Mouse (Mus musculus) neural tube, embryonic 14.5 days (tissue): ENCODE measurements around the gene Slc8a1. TPM values are rescaled to one million over a fixed set of nuclear protein-coding genes. Genes with fewer than 3 reads are reported as not detected.
A peak's percentile ranks its signal among the peaks of the same experiment; 100 is the strongest.

Experiments
- ATAC-seq: fragments of 200-750 bp; cut with Nextera tagmentation; 2 replicates; pipeline ENCODE4 v1.8.0; 2017; ENCODE audit warnings: low read depth, mild to moderate bottlenecking, moderate TSS enrichment, moderate library complexity
- H3K27ac ChIP-seq: fragments of 300-500 bp; sonication (generic); 2 replicates; pipeline ENCODE4 v1.5.1; 2014; ENCODE audit warnings: low read depth, mild to moderate bottlenecking, control low read depth, low read length, moderate library complexity, mixed read lengths
- H3K27me3 ChIP-seq: fragments of 300-500 bp; sonication (generic); 2 replicates; pipeline ENCODE4 v1.6.1; 2014; ENCODE audit warnings: low read length; ENCODE audit not compliant: control insufficient read depth, insufficient read depth
- H3K36me3 ChIP-seq: fragments of 300-500 bp; sonication (generic); 2 replicates; pipeline ENCODE4 v1.6.1; 2014; ENCODE audit warnings: low read length, mixed read lengths; ENCODE audit not compliant: control insufficient read depth, insufficient read depth
- H3K4me1 ChIP-seq: fragments of 300-500 bp; sonication (generic); 2 replicates; pipeline ENCODE4 v1.6.1; 2014; ENCODE audit warnings: low read length; ENCODE audit not compliant: control insufficient read depth, insufficient read depth
- H3K4me2 ChIP-seq: fragments of 300-500 bp; sonication (generic); 2 replicates; pipeline ENCODE4 v1.6.1; 2014; ENCODE audit warnings: mild to moderate bottlenecking, low read depth, low read length, control low read depth
- H3K4me3 ChIP-seq: fragments of 300-500 bp; sonication (generic); 2 replicates; pipeline ENCODE4 v1.5.1; 2014; ENCODE audit warnings: low read depth, low read length, control low read depth, mixed read lengths
- H3K9ac ChIP-seq: fragments of 300-500 bp; sonication (generic); replicated peaks from 2 replicates; pipeline ENCODE4 v1.6.1; 2014; ENCODE audit warnings: low read depth, mild to moderate bottlenecking, control low read depth, low read length, mixed read lengths
- H3K9me3 ChIP-seq: fragments of 300-500 bp; sonication (generic); 2 replicates; pipeline ENCODE4 v1.6.1; 2016; ENCODE audit warnings: low read length; ENCODE audit not compliant: control insufficient read depth
- WGBS: fragments of 180-500 bp; shearing (Covaris S2); extraction: QIAGEN DNeasy Blood & Tissue Kit; methylation state at CpG from one replicate; pipeline ENCODE4 v1.1.7; 2014; 5-methylcytosine and 5-hydroxymethylcytosine counted together
- polyA plus RNA-seq: library from polyadenylated mRNA; unstranded; fragments of >200 nt; fragmentation: Nextera tagmentation; extraction: Ambion mirVana; gene quantifications from 2 replicates; pipeline ENCODE4 v1.2.1, GENCODE M21; 2014

The Slc8a1 gene
- polyA plus RNA-seq, 1 experiment from 2014 or later = 62.6 TPM

DNA sequence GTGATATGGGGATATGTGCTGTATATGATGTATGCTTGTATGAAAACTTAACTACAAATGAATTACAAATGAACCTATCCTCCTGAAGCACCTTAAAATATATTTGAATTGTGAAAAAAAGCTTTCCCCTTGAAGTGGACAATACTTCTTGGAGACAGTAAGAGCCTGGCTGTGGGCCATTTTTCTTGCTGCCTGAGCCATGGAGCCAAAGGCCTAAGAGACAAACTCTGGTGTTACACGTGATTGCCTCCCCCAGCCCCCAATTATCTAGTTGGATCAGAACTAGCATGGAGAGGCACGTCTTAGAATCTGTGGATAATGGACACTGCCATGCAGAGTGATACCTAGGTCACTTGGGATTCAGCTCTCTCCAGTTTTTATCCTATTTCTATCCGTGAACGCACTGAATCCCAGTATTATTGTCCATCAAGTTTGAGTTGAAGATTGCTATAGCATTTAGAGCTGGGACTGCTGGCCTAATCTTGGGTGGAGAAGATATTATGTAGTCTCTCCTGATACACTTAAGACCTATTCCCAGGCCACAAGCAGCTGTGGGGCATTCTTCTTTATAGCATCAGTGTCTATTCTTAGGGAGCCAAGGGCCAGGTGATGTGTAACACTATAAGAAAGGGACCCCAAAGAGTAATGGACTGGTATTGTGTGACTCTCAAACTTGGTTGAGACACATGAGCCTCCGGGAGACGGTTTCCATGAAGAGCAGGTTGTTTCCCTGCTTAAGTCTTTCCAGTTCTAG, 321.6 kb downstream of the Slc8a1 start:
- whole genome bisulfite sequencing = 89% methylated on average over 6 of the region's 6 CpGs

DNA sequence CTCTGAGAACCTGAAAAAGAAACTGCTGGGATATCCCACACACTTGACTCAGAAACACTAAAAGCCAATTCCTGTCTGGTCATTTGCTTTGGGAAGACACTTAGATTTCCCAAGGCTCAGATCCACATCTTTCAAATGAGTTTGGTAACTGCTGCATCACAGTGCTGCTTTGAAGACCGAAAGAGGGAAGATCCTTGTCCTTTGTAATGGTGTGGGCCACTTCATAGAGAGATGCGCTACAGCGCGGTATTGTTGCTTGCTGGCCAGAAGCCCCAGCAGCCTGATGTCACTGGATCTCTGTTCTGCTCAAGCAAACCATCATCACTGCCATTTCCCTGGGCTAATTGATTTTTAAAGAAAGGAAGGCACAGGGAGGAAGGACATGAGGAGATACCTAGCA, 325.4 kb downstream of the Slc8a1 start:
- 94% methylated on average over 4 of the region's 4 CpGs for WGBS
- ATAC-seq = no peak
- H3K9ac ChIP-seq = no peak overlapping the region

More for the DNA sequence above, 321.6 kb downstream of the Slc8a1 start:
- Histone ChIP-seq H3K9me3 (no peaks in the 10 kb centered on the region), H3K9ac (no peak overlapping the region), H3K27me3 (no peaks in the 10 kb centered on the region), H3K27ac (no peak overlapping the region), H3K4me1 (no peaks in the 10 kb centered on the region; the same call in 1 of the 2 replicates), H3K4me2 (no peak overlapping the region), H3K36me3 (no peaks in the 10 kb centered on the region), H3K4me3 (no peak overlapping the region)
- no peak for ATAC-seq

DNA sequence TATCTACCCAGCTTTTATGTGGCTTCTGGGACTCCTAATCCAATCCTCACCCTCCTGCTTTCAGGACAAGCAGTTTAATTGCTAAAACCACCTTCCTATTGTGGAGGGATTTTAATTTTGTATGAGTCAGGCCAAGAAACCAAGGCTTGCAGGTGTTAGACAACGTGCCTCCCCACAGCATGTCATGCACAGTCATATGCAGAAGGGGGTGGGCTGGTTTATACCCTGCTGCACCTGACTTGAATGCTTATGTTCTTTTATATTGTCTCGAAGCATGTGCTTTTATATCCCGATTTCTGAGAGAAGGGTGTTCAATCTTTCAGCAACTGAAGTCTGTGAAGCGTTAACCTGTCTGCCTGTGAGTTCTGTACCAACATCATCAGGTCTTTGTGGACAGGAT, 334.0 kb downstream of the Slc8a1 start:
- WGBS = 34% methylated on average over 4 of the region's 4 CpGs
- H3K4me2 ChIP-seq = no peak overlapping the region
- peaks cover 14% of the 10 kb centered on the region for H3K4me1 ChIP-seq
- H3K27me3 ChIP-seq = no peaks in the 10 kb centered on the region
- peak; percentile 66; the same call in 1 of the 2 replicates for ATAC-seq
- peaks cover 9% of the 10 kb centered on the region; the same call in 1 of the 2 replicates for H3K36me3 ChIP-seq
- no peak overlapping the region for H3K4me3 ChIP-seq
- H3K9ac ChIP-seq = no peak overlapping the region
- H3K9me3 ChIP-seq = no peaks in the 10 kb centered on the region
- H3K27ac ChIP-seq = peak overlapping the region; percentile 57; the same call in 1 of the 2 replicates

More for the DNA sequence above, 325.4 kb downstream of the Slc8a1 start:
- Histone ChIP-seq H3K27ac (no peak overlapping the region), H3K9me3 (no peaks in the 10 kb centered on the region), H3K4me2 (no peak overlapping the region), H3K4me1 (no peaks in the 10 kb centered on the region), H3K4me3 (no peak overlapping the region), H3K36me3 (0 out of 2 replicates have a peak, but pooled peaks cover 5% of the 10 kb centered on the region), H3K27me3 (no peaks in the 10 kb centered on the region)

DNA sequence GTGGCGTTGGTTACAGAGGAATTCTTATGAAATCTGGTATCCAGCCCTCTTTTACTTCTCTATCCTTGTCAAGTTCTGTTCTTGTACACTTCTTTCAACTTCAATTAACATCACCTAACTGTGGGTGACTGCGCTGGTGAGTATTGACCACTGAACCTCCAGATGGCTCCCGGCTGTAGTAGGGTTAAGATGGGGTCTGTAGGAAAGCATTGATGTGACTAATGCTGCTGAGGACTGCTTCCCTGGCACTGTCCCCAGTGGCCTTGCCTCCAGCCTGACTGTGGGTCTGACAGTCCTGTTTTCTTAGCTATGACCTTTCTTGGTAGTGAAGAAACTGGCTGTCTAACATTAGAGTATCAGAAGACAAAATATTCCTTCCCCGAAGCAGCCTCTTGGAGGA, 335.1 kb downstream of the Slc8a1 start:
- no peak overlapping the region for H3K27ac ChIP-seq
- H3K4me2 ChIP-seq = no peak overlapping the region
- no peak overlapping the region for H3K9ac ChIP-seq
- H3K36me3 ChIP-seq = peaks cover 8% of the 10 kb centered on the region; the same call in 1 of the 2 replicates
- H3K4me3 ChIP-seq = no peak overlapping the region
- peaks cover 14% of the 10 kb centered on the region for H3K4me1 ChIP-seq
- ATAC-seq = no peak
- H3K9me3 ChIP-seq = no peaks in the 10 kb centered on the region
- 90% methylated on average over 4 of the region's 4 CpGs for WGBS
- H3K27me3 ChIP-seq = no peaks in the 10 kb centered on the region

DNA sequence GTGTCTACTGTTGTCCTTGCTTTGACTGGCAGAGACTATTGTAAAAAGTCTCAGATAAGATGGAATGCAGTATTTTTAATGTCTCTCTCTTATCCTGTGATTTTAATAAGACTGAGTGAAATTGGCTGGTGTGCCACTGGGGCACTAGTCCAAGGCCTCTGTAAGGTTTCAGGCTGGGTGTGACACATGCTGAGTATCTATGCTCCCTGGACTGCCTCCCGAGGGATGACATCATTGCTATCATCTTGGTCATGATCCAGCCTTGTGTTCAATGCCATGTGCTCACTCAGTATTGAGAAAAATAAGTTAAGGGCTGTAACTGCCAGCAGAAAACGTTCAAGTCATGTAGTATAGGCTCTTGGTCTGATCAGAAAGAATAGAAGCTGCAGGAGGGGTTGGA, 335.5 kb downstream of the Slc8a1 start:
- no peak overlapping the region for H3K9ac ChIP-seq
- peak; percentile 33; the same call in 1 of the 2 replicates for ATAC-seq
- H3K4me2 ChIP-seq = no peak overlapping the region
- no peaks in the 10 kb centered on the region for H3K27me3 ChIP-seq
- peaks cover 4% of the 10 kb centered on the region; the same call in 1 of the 2 replicates for H3K36me3 ChIP-seq
- no peak overlapping the region for H3K27ac ChIP-seq
- H3K4me1 ChIP-seq = peaks cover 14% of the 10 kb centered on the region
- 58% methylated on average over 2 of the region's 2 CpGs for WGBS
- no peak overlapping the region for H3K4me3 ChIP-seq
- H3K9me3 ChIP-seq = no peaks in the 10 kb centered on the region

DNA sequence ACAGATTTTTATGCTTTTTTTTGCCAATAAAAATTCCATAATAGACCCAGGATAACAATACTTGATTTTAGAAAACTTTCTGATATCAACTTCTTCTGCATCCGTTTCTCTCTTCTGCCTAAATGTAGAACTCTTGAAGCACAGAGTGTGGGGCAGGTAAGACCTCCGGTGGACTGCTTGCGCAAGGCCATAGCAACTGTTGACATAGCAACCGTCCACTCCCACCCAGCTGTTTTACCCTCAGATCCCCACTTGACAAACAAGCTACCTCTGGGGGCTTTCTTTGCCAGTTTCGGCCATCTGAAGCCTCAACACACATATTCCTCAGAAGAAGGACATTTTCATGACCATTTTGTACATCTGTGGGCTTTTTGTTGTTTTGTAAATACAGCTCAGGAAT, 337.8 kb downstream of the Slc8a1 start:
- Histone ChIP-seq H3K9me3 (no peaks in the 10 kb centered on the region), H3K27me3 (no peaks in the 10 kb centered on the region), H3K4me2 (no peak overlapping the region), H3K4me1 (peaks cover 14% of the 10 kb centered on the region), H3K9ac (no peak overlapping the region), H3K27ac (0 out of 2 replicates have a peak overlapping the region, but pooled peaks have one; percentile 35), H3K4me3 (no peak overlapping the region), H3K36me3 (no peaks in the 10 kb centered on the region)
- WGBS = 45% methylated on average over 5 of the region's 5 CpGs
- ATAC-seq = no peak

DNA sequence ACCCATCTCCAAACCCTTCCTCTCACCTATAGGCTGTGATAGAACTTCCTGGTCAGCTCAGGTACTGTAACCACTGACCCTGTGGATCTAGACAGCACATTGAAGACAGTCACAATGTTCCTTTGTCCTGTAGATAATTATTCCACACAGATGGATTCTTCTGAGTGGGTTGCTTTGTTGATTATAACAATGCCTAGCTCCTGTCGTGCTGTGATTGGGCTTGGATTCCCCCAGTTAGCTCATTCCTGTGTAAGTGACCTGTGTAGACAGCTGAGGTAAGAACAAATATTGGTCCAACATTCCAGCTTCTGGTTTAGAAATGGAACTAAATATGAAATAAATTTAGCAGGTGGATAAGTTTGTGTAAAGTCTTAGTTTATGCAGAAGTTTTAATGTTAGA, 340.7 kb downstream of the Slc8a1 start:
- H3K9me3 ChIP-seq = no peaks in the 10 kb centered on the region
- H3K4me2 ChIP-seq = no peak overlapping the region
- H3K36me3 ChIP-seq = no peaks in the 10 kb centered on the region
- 50% methylated on average over 1 of the region's 1 CpGs for WGBS
- 0 out of 2 replicates have a peak, but pooled peaks cover 2% of the 10 kb centered on the region for H3K4me1 ChIP-seq
- H3K27ac ChIP-seq = no peak overlapping the region
- no peaks in the 10 kb centered on the region for H3K27me3 ChIP-seq
- H3K9ac ChIP-seq = no peak overlapping the region
- no peak for ATAC-seq
- H3K4me3 ChIP-seq = no peak overlapping the region

DNA sequence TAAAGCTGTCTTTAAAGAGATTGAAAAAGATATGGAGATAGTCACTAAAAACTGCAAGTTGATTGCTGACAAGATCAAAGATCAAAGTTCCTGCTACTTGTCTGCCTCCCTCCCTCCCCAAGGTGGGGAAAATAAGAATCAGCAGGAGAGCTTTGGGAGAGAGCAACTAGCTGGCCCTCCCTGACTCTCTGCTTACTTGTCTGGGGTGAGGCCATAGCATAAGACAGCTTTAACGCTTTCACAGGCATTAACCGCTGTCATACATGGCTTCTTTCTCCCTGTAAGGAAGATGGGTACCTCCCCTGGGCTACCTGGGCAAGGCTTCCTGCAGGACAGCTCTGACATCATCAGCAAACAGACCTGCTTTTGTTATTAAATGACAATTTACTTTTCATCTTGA, 344.1 kb downstream of the Slc8a1 start:
- H3K36me3 ChIP-seq = no peaks in the 10 kb centered on the region
- 23% methylated on average over 2 of the region's 2 CpGs for WGBS
- no peak overlapping the region for H3K4me3 ChIP-seq
- no peak overlapping the region for H3K4me2 ChIP-seq
- H3K27me3 ChIP-seq = no peaks in the 10 kb centered on the region
- no peak overlapping the region for H3K27ac ChIP-seq
- H3K4me1 ChIP-seq = no peaks in the 10 kb centered on the region
- no peak overlapping the region for H3K9ac ChIP-seq
- ATAC-seq = no peak
- no peaks in the 10 kb centered on the region for H3K9me3 ChIP-seq

DNA sequence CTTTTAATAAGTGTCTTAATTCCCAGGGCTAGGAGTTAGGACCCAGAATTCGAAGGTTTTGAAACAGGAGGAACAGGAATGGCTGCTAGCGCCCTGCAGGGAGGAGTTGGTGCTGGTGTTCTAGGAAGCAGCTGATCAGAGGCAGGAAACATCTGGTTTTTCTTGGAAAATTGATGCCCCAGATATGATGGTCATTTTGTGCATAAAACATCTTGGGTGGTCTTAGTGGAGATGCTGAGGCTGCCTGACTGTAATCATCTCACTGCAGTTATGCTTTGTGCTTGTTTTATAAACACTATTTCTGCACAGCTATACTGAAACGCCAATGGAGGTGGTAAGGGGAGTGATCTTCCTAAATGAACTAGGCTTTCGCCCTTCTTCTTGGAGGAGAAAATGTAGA, 345.1 kb downstream of the Slc8a1 start:
- Histone ChIP-seq H3K4me1 (no peaks in the 10 kb centered on the region), H3K9me3 (no peaks in the 10 kb centered on the region), H3K9ac (no peak overlapping the region), H3K4me3 (no peak overlapping the region), H3K4me2 (no peak overlapping the region), H3K27me3 (no peaks in the 10 kb centered on the region), H3K27ac (no peak overlapping the region), H3K36me3 (no peaks in the 10 kb centered on the region)
- WGBS = 77% methylated on average over 4 of the region's 4 CpGs
- no peak for ATAC-seq
